Mouse (Mus musculus): ENCODE measurements around the gene Rad51b. TPM values are rescaled to one million over a fixed set of nuclear protein-coding genes. Genes with fewer than 3 reads are reported as not detected.
A peak's percentile ranks its signal among the peaks of the same experiment; 100 is the strongest.

Rad51b gene
- polyA plus RNA-seq, 1 experiment from 2014 or later: 8.7 TPM

DNA sequence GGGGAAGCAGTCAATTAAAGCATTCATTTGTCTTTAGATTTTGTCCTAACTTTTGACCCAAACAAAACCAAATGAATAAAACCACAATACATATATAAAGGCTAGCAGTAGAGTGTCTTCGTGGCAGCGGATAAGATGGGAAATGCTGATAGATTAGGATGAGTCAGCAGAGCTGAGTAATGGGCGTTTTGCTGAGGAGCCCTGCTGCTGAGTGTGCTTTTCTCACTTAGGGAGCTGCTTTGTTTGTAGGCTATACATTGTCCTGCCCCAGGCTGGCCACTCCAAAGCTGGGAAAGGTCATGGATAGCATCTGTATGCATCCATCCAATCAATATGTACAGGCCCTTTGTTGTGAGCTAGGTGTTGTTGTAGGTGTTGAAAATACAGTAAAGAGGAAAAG, 204.8 kb downstream of the Rad51b start:
- Histone ChIP-seq H3K4me3 (replicated peaks) (no peak overlapping the region), H3K36me3 (no peaks in the 10 kb centered on the region), H3K9ac (no peak overlapping the region), H3K9me3 (no peaks in the 10 kb centered on the region), H3K4me2 (no peak overlapping the region), H3K27ac (peak overlapping the region; percentile 78), H3K27me3 (replicated peaks) (no peaks in the 10 kb centered on the region), H3K4me1 (peaks cover 24% of the 10 kb centered on the region)
- ATAC-seq (ENCODE audit: insufficient read depth, low FRiP score, low read depth): no peak
- WGBS: 49% methylated on average over 3 of the region's 3 CpGs

GRCm38 (mm10) chr12:79502862-79503581, 205.9 kb downstream of the Rad51b start:
- H3K9ac ChIP-seq: no peak overlapping the region
- H3K4me2 ChIP-seq: no peak overlapping the region
- peaks cover 32% of the 10 kb centered on the region for H3K4me1 ChIP-seq
- no peak for ATAC-seq (ENCODE audit: insufficient read depth, low FRiP score, low read depth)
- H3K9me3 ChIP-seq: no peaks in the 10 kb centered on the region
- H3K36me3 ChIP-seq: no peaks in the 10 kb centered on the region
- no peak overlapping the region for H3K4me3 ChIP-seq (replicated peaks)
- no peaks in the 10 kb centered on the region for H3K27me3 ChIP-seq (replicated peaks)
- peak overlapping the region; percentile 83 for H3K27ac ChIP-seq
- 51% methylated on average over 11 of the region's 11 CpGs for WGBS

DNA sequence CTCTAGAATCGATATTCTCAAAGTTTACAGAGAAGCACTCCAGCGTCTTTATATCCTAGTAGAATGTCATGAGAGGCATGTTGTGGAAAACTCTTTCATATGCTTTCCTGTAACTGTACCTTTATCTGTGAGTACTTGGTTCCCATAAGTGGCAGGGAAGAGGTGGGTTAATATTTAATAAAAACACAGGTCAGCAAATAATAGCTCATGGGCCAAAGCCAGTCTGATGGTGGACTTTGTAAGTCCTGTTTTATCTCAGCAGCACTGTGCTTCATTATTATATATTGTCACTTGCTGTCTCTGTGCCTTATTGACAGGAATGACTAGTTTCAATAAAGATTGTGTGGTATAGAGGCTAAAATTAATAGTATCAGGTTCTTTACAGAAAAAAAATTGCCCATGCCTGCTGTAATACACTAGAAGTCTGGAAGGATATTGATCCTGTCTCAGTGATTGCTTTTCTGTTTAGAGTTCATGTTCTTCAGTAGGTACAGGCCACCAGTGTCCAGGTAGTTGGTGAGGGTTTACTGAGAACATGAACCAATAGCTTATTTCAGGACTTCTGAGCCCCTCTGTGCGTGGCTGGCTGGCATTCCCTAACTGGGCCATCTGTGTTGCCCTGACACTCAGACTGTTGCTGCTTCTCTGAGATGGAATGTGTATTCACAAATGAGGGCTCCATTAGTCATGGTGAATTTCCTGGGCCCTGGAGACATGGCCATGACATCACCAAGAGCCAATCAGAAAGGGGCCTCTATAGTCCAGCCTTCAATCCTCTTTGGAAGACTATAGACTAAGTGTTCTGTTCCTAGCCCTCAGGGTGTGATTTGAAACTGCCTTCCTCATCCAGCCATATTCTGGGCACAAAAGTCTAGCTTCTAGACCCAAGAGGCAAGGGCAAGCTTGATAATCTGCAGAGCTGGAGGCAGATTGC, 206.8 kb downstream of the Rad51b start:
- WGBS: 66% methylated on average over 3 of the region's 3 CpGs
- H3K27me3 ChIP-seq (replicated peaks): no peaks in the 10 kb centered on the region
- H3K9ac ChIP-seq: no peak overlapping the region
- H3K27ac ChIP-seq: peak overlapping the region; percentile 83
- no peak overlapping the region for H3K4me3 ChIP-seq (replicated peaks)
- peaks cover 32% of the 10 kb centered on the region for H3K4me1 ChIP-seq
- H3K4me2 ChIP-seq: no peak overlapping the region
- peak; percentile 66 for ATAC-seq (ENCODE audit: insufficient read depth, low FRiP score, low read depth)
- H3K9me3 ChIP-seq: no peaks in the 10 kb centered on the region
- H3K36me3 ChIP-seq: no peaks in the 10 kb centered on the region

DNA sequence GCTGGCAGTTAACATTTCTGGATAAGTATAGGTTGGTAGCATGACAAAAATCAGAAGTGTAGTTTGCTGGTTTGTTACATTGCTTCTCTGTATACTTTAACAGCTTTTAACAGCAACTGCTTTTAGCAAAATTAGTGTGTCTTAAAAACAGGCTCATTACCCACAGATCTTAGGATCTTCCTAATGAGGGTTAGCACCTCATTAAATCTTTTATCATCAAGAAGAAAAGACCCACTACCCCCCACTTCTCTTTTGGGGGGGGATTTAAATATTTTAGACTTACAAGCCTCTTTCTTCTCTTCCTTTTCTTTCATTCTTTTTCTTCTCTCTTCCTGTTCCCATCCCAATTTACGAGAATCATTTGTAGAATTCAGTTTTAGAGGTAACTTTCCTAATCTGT, 207.6 kb downstream of the Rad51b start:
- no peaks in the 10 kb centered on the region for H3K27me3 ChIP-seq (replicated peaks)
- H3K9me3 ChIP-seq: no peaks in the 10 kb centered on the region
- no peak for ATAC-seq (ENCODE audit: insufficient read depth, low FRiP score, low read depth)
- 91% methylated on average over 1 of the region's 1 CpGs for WGBS
- no peaks in the 10 kb centered on the region for H3K36me3 ChIP-seq
- H3K4me1 ChIP-seq: peaks cover 32% of the 10 kb centered on the region
- H3K4me3 ChIP-seq (replicated peaks): no peak overlapping the region
- H3K9ac ChIP-seq: no peak overlapping the region
- H3K27ac ChIP-seq: peak overlapping the region; percentile 83; the same call in 1 of the 2 replicates
- H3K4me2 ChIP-seq: no peak overlapping the region

DNA sequence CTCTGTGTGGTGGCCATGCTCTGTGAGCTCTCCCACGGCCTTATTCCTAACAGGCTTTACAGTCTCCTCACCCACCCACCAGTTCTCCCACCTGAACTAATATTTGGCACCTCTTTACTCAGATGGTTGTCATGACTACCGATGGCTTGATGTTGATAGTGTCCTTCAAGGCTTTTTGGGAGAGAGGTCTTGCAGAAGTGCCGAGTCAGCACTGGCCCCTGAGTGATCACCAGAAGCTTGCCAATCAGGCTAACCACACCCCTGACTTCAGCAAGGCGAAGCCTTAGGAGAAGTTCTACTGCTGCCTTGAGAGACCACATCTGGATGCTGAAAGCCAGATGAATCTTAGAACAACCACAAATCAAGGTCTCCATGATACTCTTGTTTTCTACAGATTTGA, 209.3 kb downstream of the Rad51b start:
- H3K9ac ChIP-seq: no peak overlapping the region
- WGBS: 44% methylated on average over 4 of the region's 4 CpGs

GRCm38 (mm10) chr12:79507141-79507681, 210.1 kb downstream of the Rad51b start:
- no peak overlapping the region for H3K4me2 ChIP-seq
- H3K4me3 ChIP-seq (replicated peaks): no peak overlapping the region
- no peaks in the 10 kb centered on the region for H3K9me3 ChIP-seq
- peaks cover 39% of the 10 kb centered on the region for H3K4me1 ChIP-seq
- no peaks in the 10 kb centered on the region for H3K36me3 ChIP-seq
- H3K9ac ChIP-seq: no peak overlapping the region
- no peaks in the 10 kb centered on the region for H3K27me3 ChIP-seq (replicated peaks)
- WGBS: 25% methylated on average over 8 of the region's 8 CpGs
- peak; percentile 55; the same call in 1 of the 2 replicates for ATAC-seq (ENCODE audit: insufficient read depth, low FRiP score, low read depth)
- peak overlapping the region; percentile 83 for H3K27ac ChIP-seq

More for the DNA sequence above, 209.3 kb downstream of the Rad51b start:
- Histone ChIP-seq H3K4me2 (no peak overlapping the region), H3K9me3 (no peaks in the 10 kb centered on the region), H3K27me3 (replicated peaks) (no peaks in the 10 kb centered on the region), H3K27ac (peak overlapping the region; percentile 83), H3K36me3 (no peaks in the 10 kb centered on the region), H3K4me3 (replicated peaks) (no peak overlapping the region), H3K4me1 (peaks cover 37% of the 10 kb centered on the region)
- ATAC-seq (ENCODE audit: insufficient read depth, low FRiP score, low read depth): no peak

DNA sequence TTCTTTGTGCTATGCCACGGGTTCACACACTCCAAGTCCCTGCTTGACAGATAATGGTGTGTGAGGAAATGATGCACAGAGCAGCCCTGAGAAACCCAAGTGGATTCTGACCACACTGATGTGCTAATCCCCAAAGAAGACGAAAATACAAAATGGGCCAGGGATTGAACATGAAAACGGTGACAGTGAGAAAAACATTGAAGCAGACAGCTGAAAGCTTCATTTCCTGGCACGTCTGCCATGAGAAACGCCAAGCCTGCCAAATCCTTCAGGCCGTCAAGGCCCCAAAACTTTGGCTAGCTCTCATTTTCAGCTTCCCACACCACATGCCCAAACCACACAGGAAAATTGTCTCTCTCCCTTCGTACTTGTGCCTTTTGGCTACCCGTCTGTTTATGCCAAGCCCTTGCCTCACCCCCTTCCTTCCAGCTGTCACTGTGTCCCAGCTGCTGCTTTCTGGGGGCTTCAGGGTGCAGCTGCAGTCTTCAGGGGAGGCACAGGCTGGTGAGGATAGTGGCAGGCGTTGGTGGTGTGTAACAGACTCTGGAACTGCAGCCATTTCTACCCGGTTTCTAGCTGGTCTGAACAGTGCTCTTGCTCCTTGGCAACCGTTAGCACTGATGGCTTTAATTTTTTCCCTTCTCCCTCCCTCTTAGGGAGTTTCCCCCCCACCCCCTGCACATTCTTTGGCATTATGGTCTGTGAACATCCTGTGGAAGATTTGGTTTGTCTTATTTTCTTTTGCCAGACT, 214.5 kb downstream of the Rad51b start:
- Histone ChIP-seq H3K4me2 (no peak overlapping the region), H3K27me3 (replicated peaks) (no peaks in the 10 kb centered on the region), H3K27ac (peak overlapping the region; percentile 87), H3K36me3 (no peaks in the 10 kb centered on the region), H3K4me1 (peaks cover 31% of the 10 kb centered on the region), H3K9ac (no peak overlapping the region), H3K9me3 (no peaks in the 10 kb centered on the region), H3K4me3 (replicated peaks) (no peak overlapping the region)
- 0 out of 2 replicates have a peak, but pooled peaks have one; percentile 5 for ATAC-seq (ENCODE audit: insufficient read depth, low FRiP score, low read depth)
- 46% methylated on average over 11 of the region's 11 CpGs for WGBS

GRCm38 (mm10) chr12:79512205-79512886, 215.3 kb downstream of the Rad51b start:
- Histone ChIP-seq H3K27me3 (replicated peaks) (no peaks in the 10 kb centered on the region), H3K4me2 (no peak overlapping the region), H3K9me3 (no peaks in the 10 kb centered on the region), H3K4me3 (replicated peaks) (no peak overlapping the region), H3K27ac (peak overlapping the region; percentile 87), H3K4me1 (peaks cover 24% of the 10 kb centered on the region), H3K36me3 (no peaks in the 10 kb centered on the region), H3K9ac (no peak overlapping the region)
- 0 out of 2 replicates have a peak, but pooled peaks have one; percentile 20 for ATAC-seq (ENCODE audit: insufficient read depth, low FRiP score, low read depth)
- WGBS: 51% methylated on average over 10 of the region's 10 CpGs

DNA sequence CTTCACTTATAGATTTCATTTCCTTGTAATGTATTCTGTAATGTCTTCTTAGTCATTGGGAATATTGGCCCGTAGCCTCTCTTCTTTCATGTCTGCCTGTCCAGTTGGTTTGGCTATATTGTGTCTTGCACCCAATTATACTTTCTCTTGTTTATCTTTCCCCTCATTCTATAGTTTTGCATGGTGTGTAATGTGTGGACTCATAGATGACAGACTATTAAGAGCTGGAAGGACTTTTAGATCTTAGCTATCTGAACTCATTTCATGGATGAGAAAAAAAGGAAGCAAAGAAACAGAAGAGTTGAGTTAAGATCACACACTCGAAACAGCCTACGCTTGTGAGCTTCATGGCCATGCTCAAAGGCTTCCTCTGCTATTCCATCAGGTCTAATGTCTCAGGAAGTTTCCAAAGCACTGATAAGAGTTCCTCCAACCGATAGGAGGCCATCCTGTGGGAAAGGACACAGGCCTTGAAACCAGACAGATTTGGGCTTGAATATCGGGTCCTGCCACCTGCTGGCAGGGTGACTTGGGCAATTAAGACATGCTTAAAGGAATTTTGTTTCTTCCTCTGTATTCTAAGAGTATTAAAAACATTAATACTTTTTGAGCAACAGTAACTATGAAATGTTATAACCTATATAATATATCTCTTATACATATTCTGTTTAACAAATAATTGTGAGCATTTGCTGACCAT, 216.1 kb downstream of the Rad51b start:
- no peaks in the 10 kb centered on the region for H3K9me3 ChIP-seq

GRCm38 (mm10) chr12:79514680-79515079, 217.6 kb downstream of the Rad51b start:
- WGBS: 93% methylated on average over 3 of the region's 3 CpGs
- Histone ChIP-seq H3K9me3 (no peaks in the 10 kb centered on the region), H3K27me3 (replicated peaks) (no peaks in the 10 kb centered on the region), H3K4me3 (replicated peaks) (no peak overlapping the region), H3K36me3 (no peaks in the 10 kb centered on the region), H3K27ac (peak overlapping the region; percentile 72), H3K4me1 (peaks cover 20% of the 10 kb centered on the region), H3K9ac (no peak overlapping the region), H3K4me2 (no peak overlapping the region)
- ATAC-seq (ENCODE audit: insufficient read depth, low FRiP score, low read depth): no peak

More for the DNA sequence above, 216.1 kb downstream of the Rad51b start:
- no peak overlapping the region for H3K9ac ChIP-seq
- no peak overlapping the region for H3K4me3 ChIP-seq (replicated peaks)
- no peaks in the 10 kb centered on the region for H3K36me3 ChIP-seq
- H3K4me2 ChIP-seq: no peak overlapping the region
- H3K4me1 ChIP-seq: peaks cover 20% of the 10 kb centered on the region
- no peak for ATAC-seq (ENCODE audit: insufficient read depth, low FRiP score, low read depth)
- no peaks in the 10 kb centered on the region for H3K27me3 ChIP-seq (replicated peaks)
- H3K27ac ChIP-seq: peak overlapping the region; percentile 65; the same call in 1 of the 2 replicates
- WGBS: 86% methylated on average over 5 of the region's 5 CpGs

All from stomach, embryonic 15.5 days (tissue).